19 mouse cellular contexts compared by ENCODE assay signal in the genomic region with DNA sequence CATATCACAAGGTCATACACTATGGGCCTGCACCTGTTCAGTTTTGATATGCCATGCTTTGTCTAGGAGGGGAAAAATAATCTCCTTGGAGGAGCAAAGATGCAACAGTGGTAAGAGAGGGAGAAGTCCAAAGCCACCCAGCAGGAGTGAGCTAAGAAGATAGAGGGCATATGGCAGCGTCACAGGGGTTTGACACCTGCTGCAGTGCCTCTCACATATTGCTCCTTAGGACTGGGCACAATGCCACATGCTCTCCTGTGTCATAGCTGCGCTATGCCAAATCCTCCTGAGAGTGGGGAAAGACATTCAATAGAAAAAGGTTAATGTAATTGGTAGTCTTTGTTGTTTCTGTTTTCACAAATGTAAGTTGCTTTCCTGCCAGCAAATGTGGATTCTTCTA.
DNase-seq lines count a peak whose midpoint lies in the region; ATAC-seq and TF ChIP-seq lines count a peak whose summit lies in the region.
"Had no signal": no experiment of that assay in that cellular context is flagged by ENCODE, and none has a peak within 500 bp of the region (broad histone marks: within the 10 kb centered on the region; RNA-seq: fewer than 3 reads in every experiment).

No protein-coding gene starts in this region.

- H3K4me1 ChIP-seq in forebrain, embryonic 15.5 days: peaks cover 9% of the 10 kb centered on the region; the same call in 1 of the 2 replicates
- no peaks in the 10 kb centered on the region for H3K4me1 ChIP-seq in forebrain, embryonic 12.5 days
- no peaks in the 10 kb centered on the region for H3K4me1 ChIP-seq in midbrain, embryonic 14.5 days (ENCODE audit: control insufficient read depth, insufficient read depth, low read length)
- H3K4me1 ChIP-seq in midbrain, embryonic 10.5 days: 0 out of 2 replicates have a peak, but pooled peaks cover 5% of the 10 kb centered on the region
- peaks cover 15% of the 10 kb centered on the region; the same call in 1 of the 2 replicates for H3K4me1 ChIP-seq in cerebellum, adult 2 months (ENCODE audit: control insufficient read depth, insufficient read depth, low read length)
- no peaks in the 10 kb centered on the region for H3K4me1 ChIP-seq in forebrain, postnatal 0 days (ENCODE audit: insufficient read depth)
- H3K4me1 ChIP-seq in kidney, embryonic 14.5 days (ENCODE audit: control insufficient read depth, insufficient read depth, low read length): no peaks in the 10 kb centered on the region
- H3K4me1 ChIP-seq: embryonic facial prominence, embryonic 15.5 days; heart, embryonic 12.5 days; neural tube, embryonic 15.5 days; stomach, embryonic 15.5 days had no signal

- no peak for TF ChIP-seq CTCF in cerebellum, adult 2 months (IDR thresholded peaks at IDR 0.05; ENCODE audit: borderline replicate concordance, insufficient read depth, low read depth, low read length)
- TF ChIP-seq CTCF in forebrain, postnatal 0 days (IDR thresholded peaks at IDR 0.05; ENCODE audit: low read depth): no peak

- no peak for TF ChIP-seq POLR2A in cerebellum, adult 2 months (IDR thresholded peaks at IDR 0.05; ENCODE audit: borderline replicate concordance, insufficient read depth, low read length)

- peak; percentile 75 for ATAC-seq in forebrain, embryonic 15.5 days (replicated peaks)
- no peak for ATAC-seq in forebrain, embryonic 12.5 days (ENCODE audit: low FRiP score)
- ATAC-seq in midbrain, embryonic 14.5 days (ENCODE audit: low FRiP score, low TSS enrichment): no peak
- 0 out of 2 replicates have a peak, but pooled peaks have one; percentile 32 for ATAC-seq in forebrain, postnatal 0 days
- no peak for ATAC-seq in kidney, embryonic 14.5 days (ENCODE audit: low FRiP score, low TSS enrichment)
- ATAC-seq: intestine, postnatal 0 days; Patski had no signal

- no peak overlapping the region for H3K4me2 ChIP-seq in forebrain, embryonic 15.5 days (replicated peaks)
- no peak overlapping the region for H3K4me2 ChIP-seq in forebrain, embryonic 12.5 days
- no peak overlapping the region for H3K4me2 ChIP-seq in midbrain, embryonic 14.5 days (ENCODE audit: low read length)
- H3K4me2 ChIP-seq in forebrain, postnatal 0 days (ENCODE audit: low read depth): no peak overlapping the region
- H3K4me2 ChIP-seq in kidney, embryonic 14.5 days (replicated peaks; ENCODE audit: low read depth, low read length): no peak overlapping the region
- H3K4me2 ChIP-seq: embryonic facial prominence, embryonic 15.5 days; heart, embryonic 12.5 days; liver, embryonic 11.5 days; lung, embryonic 14.5 days; neural tube, embryonic 15.5 days; stomach, embryonic 15.5 days had no signal

- H3K27ac ChIP-seq in forebrain, embryonic 15.5 days (replicated peaks): no peak overlapping the region; the same call in 1 of the 2 replicates
- no peak overlapping the region for H3K27ac ChIP-seq in forebrain, embryonic 12.5 days
- no peak overlapping the region for H3K27ac ChIP-seq in midbrain, embryonic 14.5 days (replicated peaks; ENCODE audit: low read depth, low read length)
- H3K27ac ChIP-seq in midbrain, embryonic 10.5 days (replicated peaks): no peak overlapping the region
- H3K27ac ChIP-seq in cerebellum, adult 2 months (ENCODE audit: insufficient read depth, low read length): no peak overlapping the region
- H3K27ac ChIP-seq in forebrain, postnatal 0 days (ENCODE audit: low read depth, low read length): no peak overlapping the region
- H3K27ac ChIP-seq in kidney, embryonic 14.5 days (ENCODE audit: low read depth, low read length): no peak overlapping the region
- H3K27ac ChIP-seq: embryonic facial prominence, embryonic 15.5 days; neural tube, embryonic 15.5 days; stomach, embryonic 15.5 days had no signal

- H3K4me3 ChIP-seq in forebrain, embryonic 15.5 days: no peak overlapping the region
- no peak overlapping the region for H3K4me3 ChIP-seq in forebrain, embryonic 12.5 days (replicated peaks)
- H3K4me3 ChIP-seq in midbrain, embryonic 14.5 days (replicated peaks; ENCODE audit: low read depth, low read length): no peak overlapping the region
- H3K4me3 ChIP-seq in midbrain, embryonic 10.5 days: no peak overlapping the region
- H3K4me3 ChIP-seq in cerebellum, adult 2 months (replicated peaks; ENCODE audit: insufficient read depth, low read depth, low read length): no peak overlapping the region
- H3K4me3 ChIP-seq in forebrain, postnatal 0 days (ENCODE audit: low read depth, low read length): no peak overlapping the region
- H3K4me3 ChIP-seq in kidney, embryonic 14.5 days (ENCODE audit: low read length): no peak overlapping the region
- H3K4me3 ChIP-seq: embryonic facial prominence, embryonic 15.5 days; heart, embryonic 12.5 days; neural tube, embryonic 15.5 days; stomach, embryonic 15.5 days had no signal

- 26% methylated on average over 2 of the region's 2 CpGs for WGBS in forebrain, embryonic 15.5 days
- 55% methylated on average over 2 of the region's 2 CpGs for WGBS in forebrain, embryonic 12.5 days
- 54% methylated on average over 2 of the region's 2 CpGs for WGBS in midbrain, embryonic 14.5 days
- WGBS in midbrain, embryonic 10.5 days: 84% methylated on average over 2 of the region's 2 CpGs
- WGBS in cerebellum, adult 2 months: 16% methylated on average over 2 of the region's 2 CpGs
- 34% methylated on average over 2 of the region's 2 CpGs for WGBS in forebrain, postnatal 0 days
- WGBS in kidney, embryonic 14.5 days: 80% methylated on average over 2 of the region's 2 CpGs

- DNase-seq in midbrain, embryonic 14.5 days: peak; percentile 30
- no peak for DNase-seq in midbrain, embryonic 10.5 days (ENCODE audit: low spot score)
- DNase-seq in cerebellum, adult 2 months: peak; percentile 96 to 98
- peak; percentile 13 for DNase-seq in forebrain, postnatal 0 days
- DNase-seq: B cell, adult 2 months; gastrocnemius, postnatal 36 days; kidney, postnatal 25 days; lung, embryonic 14.5 days; spleen, adult 18-20 months had no signal

- H3K27me3 ChIP-seq in forebrain, embryonic 15.5 days: no peaks in the 10 kb centered on the region
- no peaks in the 10 kb centered on the region for H3K27me3 ChIP-seq in forebrain, embryonic 12.5 days
- no peaks in the 10 kb centered on the region for H3K27me3 ChIP-seq in midbrain, embryonic 14.5 days (ENCODE audit: control insufficient read depth, insufficient read depth, low read length)
- H3K27me3 ChIP-seq in midbrain, embryonic 10.5 days (ENCODE audit: low read depth, poor library complexity, severe bottlenecking): no peaks in the 10 kb centered on the region
- H3K27me3 ChIP-seq in cerebellum, adult 2 months (ENCODE audit: control insufficient read depth, insufficient read depth, low read length): no peaks in the 10 kb centered on the region
- no peaks in the 10 kb centered on the region for H3K27me3 ChIP-seq in forebrain, postnatal 0 days (ENCODE audit: insufficient read depth, low read length)
- no peaks in the 10 kb centered on the region for H3K27me3 ChIP-seq in kidney, embryonic 14.5 days (ENCODE audit: control insufficient read depth, insufficient read depth, low read length)
- H3K27me3 ChIP-seq: embryonic facial prominence, embryonic 15.5 days; heart, embryonic 12.5 days; neural tube, embryonic 15.5 days; Patski; stomach, embryonic 15.5 days had no signal

- no peak overlapping the region for H3K9ac ChIP-seq in forebrain, embryonic 15.5 days (replicated peaks)
- no peak overlapping the region for H3K9ac ChIP-seq in forebrain, embryonic 12.5 days
- H3K9ac ChIP-seq in midbrain, embryonic 14.5 days (replicated peaks; ENCODE audit: low read length): no peak overlapping the region
- no peak overlapping the region for H3K9ac ChIP-seq in forebrain, postnatal 0 days
- H3K9ac ChIP-seq in kidney, embryonic 14.5 days (ENCODE audit: low read depth, low read length): no peak overlapping the region
- H3K9ac ChIP-seq: embryonic facial prominence, embryonic 15.5 days; heart, embryonic 12.5 days; lung, embryonic 14.5 days; neural tube, embryonic 15.5 days; stomach, embryonic 15.5 days had no signal

- peaks cover 6% of the 10 kb centered on the region; the same call in 1 of the 2 replicates for H3K9me3 ChIP-seq in forebrain, embryonic 15.5 days
- 0 out of 2 replicates have a peak, but pooled peaks cover 5% of the 10 kb centered on the region for H3K9me3 ChIP-seq in forebrain, embryonic 12.5 days
- peaks cover 7% of the 10 kb centered on the region; the same call in 1 of the 2 replicates for H3K9me3 ChIP-seq in midbrain, embryonic 14.5 days (ENCODE audit: control insufficient read depth, low read length)
- H3K9me3 ChIP-seq in midbrain, embryonic 10.5 days (replicated peaks): peaks cover 6% of the 10 kb centered on the region; the same call in 1 of the 2 replicates
- H3K9me3 ChIP-seq in forebrain, postnatal 0 days (ENCODE audit: low read length): 0 out of 2 replicates have a peak, but pooled peaks cover 7% of the 10 kb centered on the region
- H3K9me3 ChIP-seq in kidney, embryonic 14.5 days (ENCODE audit: control insufficient read depth, low read length): 0 out of 2 replicates have a peak, but pooled peaks cover 4% of the 10 kb centered on the region
- H3K9me3 ChIP-seq: neural tube, embryonic 15.5 days; stomach, embryonic 15.5 days had no signal

- peaks cover 20% of the 10 kb centered on the region; the same call in 1 of the 2 replicates for H3K36me3 ChIP-seq in forebrain, embryonic 15.5 days
- no peaks in the 10 kb centered on the region for H3K36me3 ChIP-seq in forebrain, embryonic 12.5 days (replicated peaks)
- peaks cover 10% of the 10 kb centered on the region for H3K36me3 ChIP-seq in midbrain, embryonic 14.5 days (ENCODE audit: control insufficient read depth, insufficient read depth, low read length)
- 0 out of 2 replicates have a peak, but pooled peaks cover 4% of the 10 kb centered on the region for H3K36me3 ChIP-seq in midbrain, embryonic 10.5 days
- peaks cover 7% of the 10 kb centered on the region for H3K36me3 ChIP-seq in forebrain, postnatal 0 days (ENCODE audit: insufficient read depth)
- no peaks in the 10 kb centered on the region for H3K36me3 ChIP-seq in kidney, embryonic 14.5 days (ENCODE audit: control insufficient read depth, insufficient read depth, low read length)
- H3K36me3 ChIP-seq: embryonic facial prominence, embryonic 15.5 days; heart, embryonic 12.5 days; stomach, embryonic 15.5 days had no signal

Comparison
In these comparisons a context has a peak if more than half of its experiments do, and no peak if none do; other contexts are left out.
1. ATAC-seq: peak in forebrain, embryonic 15.5 days (single experiment) and forebrain, postnatal 0 days (single experiment); none in forebrain, embryonic 12.5 days (single experiment), midbrain, embryonic 14.5 days (single experiment) and kidney, embryonic 14.5 days (single experiment).